Mouse (Mus musculus) hindbrain, postnatal 0 days (tissue): ENCODE measurements at regions not wholly inside any gene's neighbourhood (a gene's known extent, or its start where the extent isn't known, plus 50 kb on each side); places are given as distances from the start of the nearest gene placed in this dataset.

Experiments
- ATAC-seq: fragments of 200-750 bp; cut with Nextera tagmentation; 2 replicates; pipeline ENCODE4 v1.8.0; 2017; ENCODE audit warnings: mild to moderate bottlenecking, moderate TSS enrichment, moderate library complexity
- DNase-seq: peaks from one replicate; pipeline ENCODE4 v3.0.0-alpha.2; 2015; ENCODE audit warnings: low spot score
- H3K27ac ChIP-seq: fragments of 300-500 bp; sonication (generic); 2 replicates; pipeline ENCODE4 v1.5.1; 2014; ENCODE audit warnings: mild to moderate bottlenecking
- H3K27me3 ChIP-seq: fragments of 300-500 bp; sonication (generic); 2 replicates; pipeline ENCODE4 v1.6.1; 2014; ENCODE audit warnings: low read length, mixed read lengths; ENCODE audit not compliant: insufficient read depth
- H3K36me3 ChIP-seq: fragments of 300-500 bp; sonication (generic); 2 replicates; pipeline ENCODE4 v1.6.1; 2014; ENCODE audit warnings: low read length, mixed read lengths; ENCODE audit not compliant: insufficient read depth
- H3K4me1 ChIP-seq: fragments of 300-500 bp; sonication (generic); 2 replicates; pipeline ENCODE4 v1.6.1; 2014; ENCODE audit warnings: antibody characterized with exemption, low read length, mixed read lengths; ENCODE audit not compliant: insufficient read depth
- H3K4me2 ChIP-seq: fragments of 300-500 bp; sonication (generic); 2 replicates; pipeline ENCODE4 v1.6.1; 2014; ENCODE audit warnings: low read depth, mild to moderate bottlenecking, low read length, moderate library complexity, mixed read lengths
- H3K4me3 ChIP-seq: fragments of 300-500 bp; sonication (generic); 2 replicates; pipeline ENCODE4 v1.5.1; 2014; ENCODE audit warnings: low read length
- H3K9ac ChIP-seq: fragments of 300-500 bp; sonication (generic); replicated peaks from 2 replicates; pipeline ENCODE4 v1.6.1; 2014; ENCODE audit warnings: mild to moderate bottlenecking, low read length, moderate library complexity, mixed read lengths
- H3K9me3 ChIP-seq: fragments of 300-500 bp; sonication (generic); 2 replicates; pipeline ENCODE4 v1.6.1; 2016; ENCODE audit warnings: low read length, mixed read lengths
- CTCF ChIP-seq: IDR thresholded peaks from 2 replicates; pipeline ENCODE4 v1.5.1; 2016; ENCODE audit warnings: antibody characterized with exemption, control low read depth, low read depth
- WGBS: fragments of 180-500 bp; shearing (Covaris S2); extraction: QIAGEN DNeasy Blood & Tissue Kit; methylation state at CpG from one replicate; pipeline ENCODE4 v1.1.7; 2014; 5-methylcytosine and 5-hydroxymethylcytosine counted together

DNA sequence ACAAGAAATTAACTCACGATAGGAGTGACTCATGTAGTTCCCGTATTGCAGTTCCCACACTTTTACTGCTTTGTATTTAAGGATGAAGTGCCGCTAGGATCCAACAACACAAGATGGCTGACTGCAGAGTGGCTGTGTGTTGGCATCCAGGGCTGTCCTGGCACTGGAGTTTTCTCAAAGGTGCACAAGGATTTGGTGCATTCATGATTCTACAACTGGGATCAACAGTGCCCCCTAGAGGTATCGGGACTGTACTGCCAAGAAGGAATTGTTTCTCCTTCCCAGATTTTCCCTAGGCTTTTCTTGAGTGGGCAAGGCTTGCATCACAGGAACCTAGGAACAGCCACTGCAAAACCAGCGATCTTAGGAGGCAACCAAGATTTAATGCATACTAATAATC lies 88.7 kb downstream of the Erv3 start:
- Histone ChIP-seq H3K4me1 (no peaks in the 10 kb centered on the region), H3K9ac (no peak overlapping the region), H3K36me3 (no peaks in the 10 kb centered on the region), H3K9me3 (no peaks in the 10 kb centered on the region), H3K4me2 (no peak overlapping the region), H3K27me3 (no peaks in the 10 kb centered on the region), H3K27ac (no peak overlapping the region), H3K4me3 (no peak overlapping the region)
- 55% methylated on average over 5 of the region's 5 CpGs for WGBS
- peak; percentile 68 for TF ChIP-seq CTCF
- DNase-seq (peak; percentile 72), ATAC-seq (peak; percentile 35; the same call in 1 of the 2 replicates)

DNA sequence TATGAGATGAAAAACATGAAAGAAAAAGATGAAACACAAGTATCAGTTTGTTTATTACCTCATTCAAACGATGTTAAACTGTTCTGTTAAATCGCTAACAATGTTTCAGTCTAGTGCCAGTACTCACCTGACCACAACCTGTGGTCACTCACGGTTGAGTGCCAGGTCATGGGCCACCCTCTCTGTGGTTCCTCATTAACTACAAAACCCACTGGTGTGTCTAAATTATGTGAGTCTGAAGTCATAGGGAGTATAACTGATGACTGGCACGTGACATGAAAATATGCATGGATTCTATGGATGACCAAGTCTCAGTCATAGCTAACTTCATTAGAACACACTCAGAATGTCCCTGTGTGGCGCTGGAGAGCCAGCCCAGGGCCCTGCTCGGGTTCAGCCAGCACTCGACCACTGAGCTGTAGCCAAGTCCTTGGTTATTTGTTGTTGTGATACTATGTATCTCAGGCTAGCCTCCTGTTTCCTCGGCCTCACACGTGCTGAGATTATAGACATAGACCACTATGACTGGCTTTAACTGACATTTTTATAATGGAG lies 89.8 kb downstream of the Erv3 start:
- no peaks in the 10 kb centered on the region for H3K27me3 ChIP-seq
- no peaks in the 10 kb centered on the region for H3K9me3 ChIP-seq
- no peak for TF ChIP-seq CTCF
- WGBS: 85% methylated on average over 9 of the region's 9 CpGs
- no peak overlapping the region for H3K4me2 ChIP-seq
- ATAC-seq: no peak
- no peak overlapping the region for H3K27ac ChIP-seq
- no peak for DNase-seq
- H3K4me1 ChIP-seq: no peaks in the 10 kb centered on the region
- no peaks in the 10 kb centered on the region for H3K36me3 ChIP-seq
- no peak overlapping the region for H3K4me3 ChIP-seq
- H3K9ac ChIP-seq: no peak overlapping the region

DNA sequence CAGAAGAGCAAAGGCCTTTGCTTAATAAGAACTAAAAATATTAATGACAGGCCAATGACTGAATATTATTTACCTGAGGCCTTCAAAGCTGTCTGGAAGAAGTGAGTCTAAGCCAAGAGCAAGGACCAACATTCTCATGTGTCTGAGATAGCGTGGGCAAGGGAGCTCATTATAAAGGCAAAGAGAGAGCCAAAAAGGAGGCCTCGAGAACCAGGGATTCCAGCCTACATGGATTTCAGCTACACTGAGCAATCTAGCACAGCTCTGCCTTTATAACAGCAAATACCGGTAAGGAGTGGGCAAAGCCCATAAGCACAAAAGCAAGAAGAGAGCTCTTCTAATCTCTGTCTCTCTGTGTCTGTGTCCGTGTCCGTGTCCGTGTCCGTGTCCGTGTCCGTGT lies 93.0 kb downstream of the Erv3 start:
- Histone ChIP-seq H3K27ac (no peak overlapping the region), H3K9me3 (no peaks in the 10 kb centered on the region), H3K9ac (no peak overlapping the region), H3K4me2 (no peak overlapping the region), H3K36me3 (no peaks in the 10 kb centered on the region), H3K27me3 (no peaks in the 10 kb centered on the region), H3K4me3 (no peak overlapping the region), H3K4me1 (no peaks in the 10 kb centered on the region)
- WGBS: 93% methylated on average over 9 of the region's 9 CpGs
- no peak for TF ChIP-seq CTCF
- DNase-seq (no peak), ATAC-seq (no peak)

DNA sequence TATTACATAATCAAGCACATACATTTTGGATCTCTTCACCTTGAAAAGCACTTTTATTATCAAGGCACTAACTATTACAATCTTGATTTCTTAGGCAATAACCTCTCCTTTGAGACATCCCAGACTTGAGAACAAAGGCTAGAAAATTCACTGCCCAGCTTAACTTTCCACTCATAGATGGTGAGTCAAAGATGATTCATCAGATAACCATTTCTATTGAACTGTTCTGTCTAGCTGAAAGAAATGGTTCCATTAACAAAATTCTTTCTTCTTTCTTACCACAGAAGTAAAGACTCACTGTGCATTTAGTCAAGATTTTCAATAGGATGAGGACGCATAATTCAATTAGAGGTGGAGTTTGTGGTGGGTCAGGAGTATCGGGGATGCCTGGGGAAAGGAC lies 98.0 kb downstream of the Erv3 start:
- Histone ChIP-seq H3K4me2 (no peak overlapping the region), H3K4me3 (no peak overlapping the region), H3K4me1 (no peaks in the 10 kb centered on the region), H3K36me3 (no peaks in the 10 kb centered on the region), H3K9me3 (no peaks in the 10 kb centered on the region), H3K9ac (no peak overlapping the region), H3K27ac (no peak overlapping the region), H3K27me3 (no peaks in the 10 kb centered on the region)
- DNase-seq (no peak), ATAC-seq (no peak)
- 86% methylated on average over 2 of the region's 2 CpGs for WGBS
- no peak for TF ChIP-seq CTCF

DNA sequence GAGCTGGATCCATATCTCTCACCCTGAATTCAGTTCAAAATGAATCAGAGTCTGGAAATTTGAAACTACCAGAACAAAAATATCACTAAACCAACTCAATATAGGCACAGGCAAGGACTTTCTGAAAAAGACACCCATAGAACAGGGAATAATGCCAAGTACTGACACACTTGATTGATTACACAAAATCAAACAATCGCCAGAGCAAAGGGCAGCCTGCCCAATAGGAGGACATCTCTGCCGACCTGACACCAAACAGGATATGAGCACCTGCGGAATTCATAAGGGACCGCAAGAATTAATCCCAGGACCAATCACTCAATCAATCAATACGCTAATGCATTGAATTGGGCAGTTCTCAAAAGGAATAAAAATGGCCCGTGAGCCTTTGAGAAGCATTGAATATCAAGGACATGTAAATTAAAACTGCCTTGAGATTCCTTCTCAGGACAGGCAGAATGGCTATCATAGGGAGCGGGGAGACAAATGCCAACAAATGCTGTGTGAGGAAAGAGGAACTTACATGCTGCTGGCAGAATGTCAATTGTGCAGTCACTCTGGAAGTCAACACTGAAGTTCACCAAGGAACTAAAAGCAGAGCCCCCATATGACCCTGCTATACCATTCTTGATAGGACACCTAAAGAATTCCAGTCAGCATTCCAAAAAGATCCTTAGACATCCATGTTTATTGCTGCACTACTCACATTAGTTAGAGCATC lies 102.2 kb downstream of the Erv3 start:
- DNase-seq (no peak), ATAC-seq (no peak)
- no peak overlapping the region for H3K9ac ChIP-seq
- H3K4me1 ChIP-seq: no peaks in the 10 kb centered on the region
- 63% methylated on average over 7 of the region's 7 CpGs for WGBS
- no peak for TF ChIP-seq CTCF
- no peaks in the 10 kb centered on the region for H3K36me3 ChIP-seq
- no peak overlapping the region for H3K27ac ChIP-seq
- no peaks in the 10 kb centered on the region for H3K9me3 ChIP-seq
- H3K27me3 ChIP-seq: no peaks in the 10 kb centered on the region
- no peak overlapping the region for H3K4me3 ChIP-seq
- no peak overlapping the region for H3K4me2 ChIP-seq

DNA sequence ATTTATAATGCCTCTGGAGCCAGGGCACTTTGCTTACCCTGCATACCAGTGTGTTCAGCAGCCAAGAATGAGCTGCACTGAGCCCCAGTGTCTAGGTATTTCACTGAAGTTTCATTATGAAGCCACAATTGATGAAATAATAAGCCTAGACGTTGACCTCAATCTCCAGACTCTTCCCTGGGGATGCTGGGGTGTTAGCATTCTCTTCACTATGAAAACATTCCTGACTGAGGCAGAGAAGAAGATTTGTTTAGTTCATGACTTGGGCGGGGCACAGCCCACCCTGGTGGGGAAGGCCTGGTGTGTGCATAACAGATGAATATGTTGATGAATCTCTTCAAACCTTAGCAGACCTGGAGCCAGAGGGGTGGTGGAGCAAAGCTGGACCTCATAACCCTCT lies 104.4 kb downstream of the Erv3 start:
- TF ChIP-seq CTCF: no peak
- Histone ChIP-seq H3K4me2 (no peak overlapping the region), H3K9me3 (no peaks in the 10 kb centered on the region), H3K4me3 (no peak overlapping the region), H3K27me3 (no peaks in the 10 kb centered on the region), H3K9ac (no peak overlapping the region), H3K36me3 (no peaks in the 10 kb centered on the region), H3K4me1 (no peaks in the 10 kb centered on the region), H3K27ac (no peak overlapping the region)
- DNase-seq: no peak
- 74% methylated on average over 2 of the region's 2 CpGs for WGBS
- ATAC-seq: no peak

DNA sequence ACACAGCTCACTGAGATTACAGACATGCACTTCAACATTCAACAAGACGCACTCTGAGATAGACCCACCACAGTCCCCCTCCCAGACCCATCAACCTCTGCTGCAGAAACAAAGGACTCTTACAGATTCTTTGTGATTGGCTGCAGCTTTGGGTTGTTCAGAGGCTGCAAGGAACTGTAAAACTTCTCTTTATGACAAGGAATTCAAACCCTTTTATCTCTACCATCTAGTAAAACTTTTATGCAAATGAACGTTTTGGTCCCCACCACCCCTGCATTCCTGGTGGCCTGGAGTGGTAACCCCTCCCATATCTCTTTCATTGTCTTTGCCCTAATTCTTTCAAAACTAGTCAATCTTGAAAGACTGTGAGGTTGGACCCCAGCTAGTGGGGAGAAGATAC lies 106.1 kb downstream of the Erv3 start:
- no peak overlapping the region for H3K4me2 ChIP-seq
- ATAC-seq: no peak
- TF ChIP-seq CTCF: no peak
- H3K4me3 ChIP-seq: no peak overlapping the region
- no peak for DNase-seq
- H3K9ac ChIP-seq: no peak overlapping the region
- no peaks in the 10 kb centered on the region for H3K9me3 ChIP-seq
- no peak overlapping the region for H3K27ac ChIP-seq
- H3K4me1 ChIP-seq: no peaks in the 10 kb centered on the region
- 63% methylated on average over 2 of the region's 2 CpGs for WGBS
- no peaks in the 10 kb centered on the region for H3K27me3 ChIP-seq
- no peaks in the 10 kb centered on the region for H3K36me3 ChIP-seq
